21 mouse cellular contexts compared by ENCODE assay signal in the genomic region with DNA sequence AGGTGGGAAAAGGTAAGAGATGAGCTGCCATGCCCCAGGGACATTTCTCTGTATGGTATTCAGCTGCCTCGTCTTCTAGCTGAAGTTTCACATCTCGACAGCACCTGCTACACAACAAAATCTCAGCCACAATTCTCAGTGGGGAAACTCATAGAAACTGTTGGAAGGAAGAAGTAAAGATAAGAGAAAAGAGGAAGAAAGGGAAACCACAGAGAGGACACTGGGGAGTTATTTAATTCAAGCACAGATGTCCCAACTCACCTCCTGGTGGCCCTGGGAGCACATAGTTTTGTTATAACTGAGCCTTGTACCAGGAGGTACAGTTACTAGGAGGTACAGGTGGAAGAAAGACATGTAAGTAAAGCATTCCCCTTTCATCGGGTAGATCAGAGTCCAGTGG.
DNase-seq lines count a peak whose midpoint lies in the region; ATAC-seq and TF ChIP-seq lines count a peak whose summit lies in the region.
"Had no signal": no experiment of that assay in that cellular context is flagged by ENCODE, and none has a peak within 500 bp of the region (broad histone marks: within the 10 kb centered on the region; RNA-seq: fewer than 3 reads in every experiment).

No protein-coding gene starts in this region.

- no peak for TF ChIP-seq RAD21 in MEL (IDR thresholded peaks at IDR 0.05; ENCODE audit: low read depth, low read length)

- no peak overlapping the region for H3K27ac ChIP-seq in MEL (ENCODE audit: control insufficient read depth, low read depth, low read length)
- H3K27ac ChIP-seq: embryonic facial prominence, embryonic 15.5 days; forebrain, embryonic 12.5 days; heart, embryonic 13.5 days; hindbrain, embryonic 13.5 days; intestine, embryonic 15.5 days had no signal

- peak; percentile 94 for ATAC-seq in granulocyte monocyte progenitor cell, adult 5-6 weeks (replicated peaks; ENCODE audit: poor library complexity, severe bottlenecking)
- peak; percentile 6; the same call in 1 of the 2 replicates for ATAC-seq in neutrophil, adult 5-6 weeks (ENCODE audit: extremely low read depth, insufficient number of reproducible peaks, low FRiP score, poor library complexity, severe bottlenecking)
- ATAC-seq in erythroid progenitor cell, adult 5-6 weeks (replicated peaks; ENCODE audit: low FRiP score, poor library complexity, severe bottlenecking) = no peak
- ATAC-seq: forebrain, embryonic 16.5 days; intestine, embryonic 15.5 days had no signal

- H3K9ac ChIP-seq in MEL (ENCODE audit: control insufficient read depth, low read depth, low read length, poor library complexity, severe bottlenecking) = no peak overlapping the region
- H3K9ac ChIP-seq: embryonic facial prominence, embryonic 15.5 days; forebrain, embryonic 12.5 days; heart, embryonic 13.5 days; hindbrain, embryonic 13.5 days; intestine, embryonic 15.5 days had no signal

- TF ChIP-seq CTCF in MEL (IDR thresholded peaks at IDR 0.05 in 2 of 3, conservative IDR thresholded peaks at IDR 0.05 in 1 of 3; ENCODE audit: control insufficient read depth in 1 of 3, insufficient read depth in 1 of 3, low read depth in 2 of 3, low read length in 3 of 3, poor library complexity in 1 of 3, severe bottlenecking in 1 of 3) = no peak

- H3K4me1 ChIP-seq in MEL (ENCODE audit: control insufficient read depth in 1 of 2, insufficient read depth in 2 of 2, low read length in 2 of 2) = no peaks in the 10 kb centered on the region
- H3K4me1 ChIP-seq: embryonic facial prominence, embryonic 15.5 days; forebrain, embryonic 12.5 days; heart, embryonic 13.5 days; intestine, embryonic 15.5 days had no signal

- H3K36me3 ChIP-seq in MEL (ENCODE audit: control insufficient read depth in 1 of 2, insufficient read depth in 2 of 2, low read length in 2 of 2) = no peaks in the 10 kb centered on the region
- H3K36me3 ChIP-seq: embryonic facial prominence, embryonic 15.5 days; forebrain, embryonic 12.5 days; heart, embryonic 13.5 days; hindbrain, embryonic 13.5 days; intestine, embryonic 15.5 days had no signal

- peak; percentile 63 to 71 for TF ChIP-seq EP300 in MEL (IDR thresholded peaks at IDR 0.05; ENCODE audit: low read depth in 1 of 2, low read length in 2 of 2)

- no peaks in the 10 kb centered on the region for H3K79me2 ChIP-seq in MEL (ENCODE audit: control insufficient read depth, insufficient read depth, low read length, poor library complexity)

- H3K4me3 ChIP-seq in MEL (ENCODE audit: control insufficient read depth in 1 of 2, insufficient read depth in 1 of 2, low read depth in 2 of 2, low read length in 2 of 2) = no peak overlapping the region
- H3K4me3 ChIP-seq: embryonic facial prominence, embryonic 15.5 days; erythroblast, embryonic 14.5 days; forebrain, embryonic 12.5 days; heart, embryonic 13.5 days; hindbrain, embryonic 13.5 days; intestine, embryonic 15.5 days had no signal

- H3K9me3 ChIP-seq in MEL (replicated peaks; ENCODE audit: insufficient read depth, low read length) = no peaks in the 10 kb centered on the region
- H3K9me3 ChIP-seq: embryonic facial prominence, embryonic 15.5 days; forebrain, embryonic 12.5 days; heart, embryonic 13.5 days; hindbrain, embryonic 13.5 days; intestine, embryonic 15.5 days had no signal

- DNase-seq in A20 (ENCODE audit: low read depth, low spot score) (peak; percentile 35), MEL (ENCODE audit: low read depth, low spot score) (peak; percentile 41)
- DNase-seq in cerebellum, postnatal 14 days = no peak
- no peak for DNase-seq in kidney, postnatal 10 days
- DNase-seq: adrenal gland, postnatal 10 days; cerebellum, adult 11-12 months; cerebellum, adult 9-11 months; embryo, embryonic 11 days; gastrocnemius, postnatal 10 days; heart, postnatal 4 days; kidney, adult 18-20 months had no signal

- TF ChIP-seq POLR2A in MEL (IDR thresholded peaks at IDR 0.05; ENCODE audit: control insufficient read depth in 1 of 2, insufficient read depth in 1 of 2, low read depth in 1 of 2, low read length in 2 of 2, poor library complexity in 1 of 2) = no peak

- H3K27me3 ChIP-seq in MEL (ENCODE audit: control insufficient read depth in 1 of 2, insufficient read depth in 2 of 2, low read length in 2 of 2) = peaks cover 0 to 2% of the 10 kb centered on the region in 2 experiments; a peak in 2 of 4 replicates
- H3K27me3 ChIP-seq: embryonic facial prominence, embryonic 15.5 days; forebrain, embryonic 12.5 days; heart, embryonic 13.5 days; hindbrain, embryonic 13.5 days; intestine, embryonic 15.5 days had no signal

TF ChIP-seq in MEL, 35 proteins besides CTCF, POLR2A, EP300 and RAD21:
- TF ChIP-seq RCOR1 (IDR thresholded peaks at IDR 0.05; ENCODE audit: low read depth, low read length) (peak; percentile 93), GATA1 (IDR thresholded peaks at IDR 0.05; ENCODE audit: low read depth, low read length) (peak; percentile 53), TCF12 (IDR thresholded peaks at IDR 0.05; ENCODE audit: low read depth, low read length) (peak; percentile 58; the same call in 1 of the 2 replicates), ELF1 (IDR thresholded peaks at IDR 0.05; ENCODE audit: low read depth, low read length) (no peak)

Comparison
In these comparisons a context has a peak if more than half of its experiments do, and no peak if none do; other contexts are left out.
1. DNase-seq: peak in A20 (single experiment) and MEL (single experiment); none in cerebellum, postnatal 14 days (0 of 2) and kidney, postnatal 10 days (single experiment).